Mouse (Mus musculus) stomach, embryonic 15.5 days (tissue): ENCODE data around the gene Lrfn5. TPM values are rescaled to one million over a fixed set of nuclear protein-coding genes. Genes with fewer than 3 reads are reported as not detected.

Experiments
- ATAC-seq: fragments of 200-750 bp; cut with Nextera tagmentation; 2 replicates; pipeline ENCODE4 v1.8.0; 2017; ENCODE audit warnings: low read depth, moderate number of reproducible peaks, moderate TSS enrichment; ENCODE audit not compliant: insufficient read depth, low FRiP score
- H3K27ac ChIP-seq: fragments of 300-500 bp; sonication (generic); 2 replicates; pipeline ENCODE4 v1.5.1; 2015; ENCODE audit warnings: mild to moderate bottlenecking, inconsistent platforms
- H3K27me3 ChIP-seq: fragments of 300-500 bp; sonication (generic); replicated peaks from 2 replicates; pipeline ENCODE4 v1.6.1; 2015; ENCODE audit warnings: inconsistent platforms
- H3K36me3 ChIP-seq: fragments of 300-500 bp; sonication (generic); 2 replicates; pipeline ENCODE4 v1.6.1; 2015; ENCODE audit warnings: inconsistent platforms
- H3K4me1 ChIP-seq: fragments of 300-500 bp; sonication (generic); 2 replicates; pipeline ENCODE4 v1.6.1; 2015; ENCODE audit warnings: inconsistent platforms
- H3K4me2 ChIP-seq: fragments of 300-500 bp; sonication (generic); 2 replicates; pipeline ENCODE4 v1.6.1; 2015; ENCODE audit warnings: mild to moderate bottlenecking, inconsistent platforms
- H3K4me3 ChIP-seq: fragments of 300-500 bp; sonication (generic); replicated peaks from 2 replicates; pipeline ENCODE4 v1.5.1; 2015; ENCODE audit warnings: inconsistent platforms
- H3K9ac ChIP-seq: fragments of 300-500 bp; sonication (generic); 2 replicates; pipeline ENCODE4 v1.6.1; 2015; ENCODE audit warnings: inconsistent platforms
- H3K9me3 ChIP-seq: fragments of 300-500 bp; sonication (generic); 2 replicates; pipeline ENCODE4 v1.6.1; 2016; ENCODE audit warnings: inconsistent platforms
- WGBS: fragments of 180-500 bp; shearing (Covaris S2); methylation state at CpG from one replicate; pipeline ENCODE4 v1.1.7; 2015; 5-methylcytosine and 5-hydroxymethylcytosine counted together
- polyA plus RNA-seq: library from polyadenylated mRNA; unstranded; fragments of >200 nt; fragmentation: Nextera tagmentation; extraction: Ambion mirVana; gene quantifications from 2 replicates; pipeline ENCODE4 v1.2.1, GENCODE M21; 2015

Gene Lrfn5
- polyA plus RNA-seq, 1 experiment from 2014 or later: 1.0 TPM

DNA sequence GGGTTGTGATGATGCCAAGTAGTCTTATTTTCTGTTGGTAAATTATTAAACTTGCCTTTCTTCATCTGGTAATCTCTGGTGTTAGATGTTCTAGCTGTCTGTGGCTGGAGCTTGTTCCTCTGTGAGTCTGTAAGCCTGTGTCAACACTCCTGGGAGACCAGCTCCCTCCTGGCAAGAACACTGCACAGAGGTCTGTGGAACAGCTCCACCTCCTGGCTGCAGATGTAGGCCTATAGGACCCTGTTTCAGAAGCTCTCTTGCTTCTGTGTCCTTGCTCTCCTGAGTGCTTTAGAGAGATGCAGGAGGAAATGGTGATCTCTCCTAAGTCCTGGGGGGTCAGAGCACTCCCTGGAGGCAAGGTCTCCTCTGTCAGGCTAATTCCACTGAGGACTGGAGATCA, 200.2 kb downstream of the Lrfn5 start:
- Histone ChIP-seq H3K4me1 (no peaks in the 10 kb centered on the region), H3K9me3 (no peaks in the 10 kb centered on the region), H3K27ac (no peak overlapping the region), H3K27me3 (no peaks in the 10 kb centered on the region), H3K36me3 (no peaks in the 10 kb centered on the region), H3K9ac (no peak overlapping the region), H3K4me3 (no peak overlapping the region), H3K4me2 (no peak overlapping the region)
- no peak for ATAC-seq

DNA sequence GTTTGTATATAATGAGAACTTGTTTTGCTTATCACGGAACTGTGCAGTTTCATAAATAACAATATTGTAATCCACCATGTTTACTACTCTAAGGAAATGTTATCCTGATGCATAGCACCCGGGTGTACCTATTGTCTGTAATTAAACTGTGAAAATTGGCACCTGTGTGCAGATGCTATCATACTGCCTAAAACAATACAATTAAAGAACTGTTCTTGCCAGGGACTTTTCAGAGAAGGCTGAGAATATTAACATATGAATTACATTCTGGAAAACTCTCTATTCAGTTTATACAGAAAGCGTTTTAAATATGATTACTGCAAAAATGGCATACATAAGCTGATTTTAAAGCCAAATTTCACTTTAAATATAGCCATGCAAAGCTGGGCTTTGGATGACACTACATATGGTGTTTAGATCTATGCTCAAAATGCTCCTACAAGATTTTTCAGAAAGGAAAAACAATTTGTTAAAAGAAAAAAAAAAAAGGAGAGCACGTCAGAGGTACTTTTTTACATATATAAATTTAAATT, 284.2 kb downstream of the Lrfn5 start:
- H3K36me3 ChIP-seq: no peaks in the 10 kb centered on the region
- no peak for ATAC-seq
- H3K9ac ChIP-seq: no peak overlapping the region
- WGBS: 80% methylated on average over 4 of the region's 4 CpGs
- no peak overlapping the region for H3K27ac ChIP-seq
- no peaks in the 10 kb centered on the region for H3K4me1 ChIP-seq
- no peaks in the 10 kb centered on the region for H3K27me3 ChIP-seq
- no peaks in the 10 kb centered on the region for H3K9me3 ChIP-seq
- no peak overlapping the region for H3K4me2 ChIP-seq
- H3K4me3 ChIP-seq: no peak overlapping the region

DNA sequence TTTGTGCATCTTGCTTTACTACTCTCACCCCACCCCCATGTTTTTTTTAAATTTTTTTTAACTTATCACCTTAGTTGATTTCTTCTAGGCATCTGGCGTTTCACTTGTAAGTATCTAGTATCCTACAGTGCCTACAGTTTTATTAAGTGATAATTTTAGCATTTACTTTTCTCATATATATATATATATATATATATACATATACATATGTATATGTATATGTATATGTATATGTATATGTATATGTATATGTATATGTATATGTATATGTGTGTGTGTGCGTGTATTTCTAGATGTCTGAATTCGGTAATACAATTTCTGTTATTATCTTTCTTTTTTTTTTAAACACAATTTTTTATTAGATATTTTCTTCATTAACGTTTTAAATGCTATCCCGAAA, 300.7 kb downstream of the Lrfn5 start:
- Histone ChIP-seq H3K27ac (no peak overlapping the region), H3K4me2 (no peak overlapping the region), H3K4me3 (no peak overlapping the region), H3K36me3 (no peaks in the 10 kb centered on the region), H3K9me3 (no peaks in the 10 kb centered on the region), H3K27me3 (no peaks in the 10 kb centered on the region), H3K9ac (no peak overlapping the region), H3K4me1 (no peaks in the 10 kb centered on the region)
- 87% methylated on average over 5 of the region's 5 CpGs for WGBS
- ATAC-seq: no peak

DNA sequence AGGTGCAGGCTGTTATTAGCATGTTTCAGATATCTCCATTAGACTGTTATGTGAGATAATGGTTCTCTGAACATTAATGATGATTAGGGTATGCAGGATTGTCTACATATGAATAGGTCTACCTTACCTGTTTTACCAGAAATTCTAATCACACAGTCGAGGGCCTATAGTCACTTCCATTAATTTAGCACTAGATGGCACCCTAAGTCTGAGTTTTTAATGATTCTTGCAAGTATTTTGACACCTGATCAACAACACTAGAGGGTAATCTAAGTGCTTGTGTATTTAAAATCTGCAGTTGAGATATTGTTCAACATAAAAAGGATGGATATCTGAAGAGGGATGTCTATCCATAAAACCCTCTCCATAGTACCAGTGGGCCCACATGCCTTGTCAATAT, 303.4 kb downstream of the Lrfn5 start:
- H3K9ac ChIP-seq: no peak overlapping the region
- no peaks in the 10 kb centered on the region for H3K36me3 ChIP-seq
- no peak overlapping the region for H3K4me2 ChIP-seq
- 14% methylated on average over 1 of the region's 1 CpGs for WGBS
- no peak overlapping the region for H3K4me3 ChIP-seq
- H3K27me3 ChIP-seq: no peaks in the 10 kb centered on the region
- H3K4me1 ChIP-seq: no peaks in the 10 kb centered on the region
- H3K27ac ChIP-seq: no peak overlapping the region
- H3K9me3 ChIP-seq: no peaks in the 10 kb centered on the region
- ATAC-seq: no peak

GRCm38 (mm10) chr12:61842599-61843291, 319.8 kb downstream of the Lrfn5 start:
- H3K4me2 ChIP-seq: no peak overlapping the region
- 86% methylated on average over 9 of the region's 9 CpGs for WGBS
- no peak for ATAC-seq
- no peaks in the 10 kb centered on the region for H3K27me3 ChIP-seq
- no peaks in the 10 kb centered on the region for H3K36me3 ChIP-seq
- no peaks in the 10 kb centered on the region for H3K9me3 ChIP-seq
- H3K27ac ChIP-seq: no peak overlapping the region
- no peaks in the 10 kb centered on the region for H3K4me1 ChIP-seq
- H3K9ac ChIP-seq: no peak overlapping the region
- no peak overlapping the region for H3K4me3 ChIP-seq

- no peak for ATAC-seq
- no peaks in the 10 kb centered on the region for H3K9me3 ChIP-seq
- no peak overlapping the region for H3K9ac ChIP-seq
- 57% methylated on average over 1 of the region's 1 CpGs for WGBS
- no peak overlapping the region for H3K27ac ChIP-seq
- no peaks in the 10 kb centered on the region for H3K36me3 ChIP-seq
- H3K4me1 ChIP-seq: no peaks in the 10 kb centered on the region
- H3K4me2 ChIP-seq: no peak overlapping the region
- no peak overlapping the region for H3K4me3 ChIP-seq
- no peaks in the 10 kb centered on the region for H3K27me3 ChIP-seq
These were observed 331.2 kb downstream of the Lrfn5 start for GRCm38 (mm10) chr12:61854183-61854582.
